Mouse (Mus musculus): ENCODE data around the gene Lrrc66.

Gene Lrrc66

DNA sequence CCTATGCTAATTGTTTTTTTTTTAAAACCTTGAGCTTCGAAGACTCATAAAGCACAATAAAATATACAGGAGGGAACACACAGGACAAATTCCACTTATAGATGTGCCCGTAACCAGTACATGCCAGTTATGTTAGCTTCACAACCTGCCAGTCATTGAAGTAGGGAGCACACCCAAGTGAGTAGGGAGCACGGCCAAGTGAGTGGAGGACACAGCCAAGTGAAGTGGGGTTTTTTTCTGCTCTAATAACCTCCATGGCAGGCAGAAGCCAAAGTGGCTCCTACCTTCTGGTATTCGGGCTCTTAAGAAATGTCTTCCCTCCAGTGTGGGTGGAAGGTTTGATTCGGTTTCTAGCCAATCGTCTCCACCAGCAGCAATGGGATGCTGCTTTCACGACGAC is 19.0 kb downstream of the Lrrc66 start:
- WGBS, result 81% methylated on average over 8 of the region's 8 CpGs

DNA sequence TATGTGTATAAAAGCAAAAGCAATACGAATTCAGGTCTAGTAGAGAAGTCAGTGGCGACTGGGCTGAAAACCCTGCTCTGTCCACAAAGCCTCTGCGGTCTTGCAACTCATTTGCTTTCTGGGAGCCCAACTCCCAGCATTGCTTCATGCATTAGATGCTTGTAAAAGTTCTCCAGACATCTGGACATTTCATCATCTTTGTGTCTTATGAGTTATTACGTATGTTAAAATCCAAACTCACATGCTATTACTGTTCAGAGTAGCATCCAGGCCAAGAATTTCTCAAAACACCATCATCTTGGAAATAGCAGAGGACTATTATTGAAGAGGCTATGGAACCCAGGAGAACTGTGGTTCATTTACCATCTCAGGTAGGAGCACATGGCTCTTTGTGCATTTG is 21.3 kb downstream of the Lrrc66 start:
- WGBS, result 95% methylated on average over 4 of the region's 4 CpGs

DNA sequence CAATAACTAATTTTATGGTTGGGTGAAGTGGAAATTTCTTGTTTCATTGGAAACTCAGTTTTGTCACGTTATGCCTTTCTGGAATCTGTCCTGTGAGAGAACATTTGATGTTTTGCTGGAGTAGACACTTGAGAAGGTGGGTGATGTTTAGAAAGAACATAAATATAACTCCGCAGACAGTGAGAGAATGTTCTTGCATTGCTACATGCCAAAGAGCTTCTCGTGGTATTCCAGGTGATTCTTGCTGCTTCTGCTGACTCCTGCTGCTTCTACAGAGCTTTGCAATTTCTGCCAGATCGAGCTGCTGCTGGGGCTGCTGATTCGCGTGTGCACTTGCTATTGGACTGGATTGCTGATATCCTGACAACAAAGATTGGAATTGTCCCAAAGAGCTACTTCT is 27.4 kb downstream of the Lrrc66 start:
- WGBS, result 44% methylated on average over 6 of the region's 6 CpGs

DNA sequence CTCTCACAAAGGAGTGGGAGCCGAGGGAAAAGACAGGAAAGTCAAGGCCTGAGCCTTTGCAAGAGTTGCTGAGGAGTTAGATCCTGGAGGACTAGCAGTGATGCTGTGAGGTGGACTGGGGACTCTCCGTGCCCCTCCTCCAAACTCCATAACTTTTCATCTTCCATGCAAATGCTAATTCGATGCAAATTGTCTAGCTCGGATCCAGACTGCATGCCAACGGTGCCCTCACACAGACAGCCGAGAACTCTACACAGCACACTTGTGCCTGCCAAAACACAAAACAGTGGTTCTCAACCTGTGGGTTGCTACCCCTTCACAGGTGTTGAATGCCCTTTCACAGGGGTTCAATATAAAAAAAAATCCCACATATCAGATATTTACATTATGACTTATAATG is 27.8 kb downstream of the Lrrc66 start:
- 38% methylated on average over 6 of the region's 6 CpGs for WGBS

DNA sequence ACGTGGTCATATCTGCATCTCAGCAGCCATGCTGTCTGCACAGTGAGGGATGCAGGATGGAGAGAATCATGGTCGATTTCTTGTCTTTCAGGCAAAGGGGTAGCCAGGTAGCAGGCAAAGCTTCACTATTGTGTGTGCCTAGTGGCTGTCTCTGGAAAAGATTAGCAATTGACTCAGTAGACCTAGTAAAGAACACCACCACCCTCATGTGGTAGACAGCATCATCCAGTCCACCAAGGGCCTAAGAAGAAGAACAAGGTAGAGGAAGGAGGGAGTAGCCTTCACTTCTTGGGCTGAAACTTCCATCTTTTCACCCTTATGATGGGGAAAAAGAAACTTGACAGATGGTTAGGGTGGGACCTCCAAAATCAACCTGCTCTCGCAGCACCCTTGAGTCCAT is 29.5 kb downstream of the Lrrc66 start:
- 89% methylated on average over 3 of the region's 3 CpGs for WGBS

DNA sequence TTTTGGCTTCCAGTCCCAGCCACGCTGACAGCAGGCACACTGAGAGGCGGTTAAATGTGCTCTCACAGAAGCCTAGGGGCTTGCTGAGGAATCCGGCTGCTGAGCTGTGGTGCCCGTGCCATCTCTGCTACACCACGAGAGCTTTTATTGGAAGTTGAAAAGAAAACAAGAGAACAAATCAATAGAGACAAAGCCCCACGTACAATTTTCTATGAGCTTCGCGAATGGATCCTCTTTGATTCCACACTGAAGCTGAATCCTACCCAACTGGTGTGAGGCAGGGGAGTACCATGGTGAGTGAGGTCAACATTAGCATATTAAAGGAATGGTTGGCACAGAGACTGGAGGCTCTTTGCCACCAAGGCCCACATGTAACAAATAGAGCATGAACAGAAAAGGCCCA is 31.0 kb downstream of the Lrrc66 start:
- WGBS, result 50% methylated on average over 8 of the region's 8 CpGs

DNA sequence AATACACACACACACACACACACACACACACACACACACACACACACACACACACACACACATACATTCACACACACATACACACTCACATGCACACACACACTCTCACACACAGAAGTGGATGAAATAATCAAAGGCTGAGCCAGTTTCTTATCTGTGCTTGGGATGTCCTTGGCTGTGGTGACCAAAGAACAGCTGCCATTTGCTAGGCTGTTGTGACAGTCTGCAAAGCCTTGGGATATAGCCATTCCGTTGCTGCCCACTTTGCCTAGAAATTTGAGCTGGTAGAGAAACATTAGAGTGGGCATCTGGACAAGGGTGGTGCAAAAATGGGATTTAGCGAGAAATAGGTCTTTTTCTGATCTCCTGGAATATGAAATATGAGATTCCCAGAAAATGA is 32.3 kb downstream of the Lrrc66 start:
- 65% methylated on average over 2 of the region's 2 CpGs for WGBS

DNA sequence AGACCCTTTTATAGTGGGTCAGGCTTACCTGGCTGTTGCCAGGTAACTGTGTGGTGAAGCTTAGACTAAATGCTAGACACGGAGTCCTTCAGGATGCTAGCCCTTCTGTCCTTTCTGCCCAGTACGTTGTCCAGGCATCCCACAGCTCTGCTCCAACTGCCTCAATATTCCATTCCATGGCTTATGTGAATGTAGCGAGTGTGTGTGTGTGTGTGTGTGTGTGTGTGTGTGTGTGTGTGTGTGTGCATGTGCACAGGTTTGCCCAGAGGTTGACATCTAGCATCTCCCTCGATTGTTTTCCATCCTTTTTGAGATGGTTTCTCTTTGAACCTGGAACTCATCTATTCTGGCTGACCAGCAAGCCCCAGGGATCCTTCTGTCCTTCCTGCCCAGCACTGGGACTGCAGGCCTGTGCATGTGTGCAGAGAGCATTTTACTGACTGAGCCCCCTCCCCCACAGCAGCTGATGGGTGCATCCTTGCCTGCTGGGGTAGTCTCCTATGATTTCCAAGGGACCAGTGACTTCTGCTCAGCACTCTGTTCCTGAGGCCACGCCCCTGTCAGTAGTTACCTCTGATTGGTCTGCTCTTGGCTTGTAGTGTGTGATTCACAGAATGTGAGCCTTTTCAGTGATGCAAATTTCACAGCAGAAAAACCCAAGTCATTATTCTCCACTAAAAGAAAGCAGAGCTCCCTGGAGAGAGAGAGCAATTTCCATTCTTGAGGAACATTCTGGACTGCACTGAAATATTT is 33.2 kb downstream of the Lrrc66 start:
- 75% methylated on average over 5 of the region's 5 CpGs for WGBS

DNA sequence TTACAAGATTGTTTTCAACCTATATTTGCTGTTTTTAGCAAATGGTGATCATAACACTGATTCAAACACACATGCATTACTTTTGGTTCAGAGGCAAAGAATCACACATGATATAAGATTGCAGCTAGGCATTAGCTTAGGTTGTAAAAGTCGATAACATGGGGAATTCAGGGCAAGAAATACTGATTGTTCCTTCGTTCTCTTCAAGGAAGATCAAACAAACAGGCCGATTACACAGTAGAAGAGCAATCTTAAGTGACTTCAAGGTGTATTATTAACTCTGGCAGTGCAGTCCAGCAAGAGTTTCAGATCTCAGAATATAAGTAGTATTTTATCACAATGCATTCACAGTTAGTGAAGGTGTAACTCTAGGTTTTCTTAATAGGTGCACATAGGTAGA is 45.2 kb downstream of the Lrrc66 start:
- 87% methylated on average over 3 of the region's 3 CpGs for WGBS

DNA sequence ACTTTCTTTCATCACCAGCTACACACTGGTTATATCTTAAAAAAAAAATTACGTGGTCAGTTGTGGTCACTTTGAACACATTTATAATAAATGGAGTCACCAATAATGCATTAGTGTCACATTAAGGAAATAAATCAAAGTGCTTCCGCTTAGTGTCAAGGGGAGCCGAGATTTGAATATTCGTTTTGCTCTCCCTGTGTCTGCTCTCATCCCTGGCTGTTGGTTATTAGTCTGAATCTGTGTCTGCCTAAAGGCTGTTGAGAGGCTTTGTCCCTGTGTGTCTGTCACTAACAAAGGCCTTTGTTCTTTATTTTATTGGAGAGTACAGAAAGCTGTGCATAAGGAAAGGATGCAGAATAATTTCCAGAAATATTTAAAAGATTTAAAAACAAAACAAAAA is 45.7 kb downstream of the Lrrc66 start:
- WGBS, result 83% methylated on average over 4 of the region's 4 CpGs

DNA sequence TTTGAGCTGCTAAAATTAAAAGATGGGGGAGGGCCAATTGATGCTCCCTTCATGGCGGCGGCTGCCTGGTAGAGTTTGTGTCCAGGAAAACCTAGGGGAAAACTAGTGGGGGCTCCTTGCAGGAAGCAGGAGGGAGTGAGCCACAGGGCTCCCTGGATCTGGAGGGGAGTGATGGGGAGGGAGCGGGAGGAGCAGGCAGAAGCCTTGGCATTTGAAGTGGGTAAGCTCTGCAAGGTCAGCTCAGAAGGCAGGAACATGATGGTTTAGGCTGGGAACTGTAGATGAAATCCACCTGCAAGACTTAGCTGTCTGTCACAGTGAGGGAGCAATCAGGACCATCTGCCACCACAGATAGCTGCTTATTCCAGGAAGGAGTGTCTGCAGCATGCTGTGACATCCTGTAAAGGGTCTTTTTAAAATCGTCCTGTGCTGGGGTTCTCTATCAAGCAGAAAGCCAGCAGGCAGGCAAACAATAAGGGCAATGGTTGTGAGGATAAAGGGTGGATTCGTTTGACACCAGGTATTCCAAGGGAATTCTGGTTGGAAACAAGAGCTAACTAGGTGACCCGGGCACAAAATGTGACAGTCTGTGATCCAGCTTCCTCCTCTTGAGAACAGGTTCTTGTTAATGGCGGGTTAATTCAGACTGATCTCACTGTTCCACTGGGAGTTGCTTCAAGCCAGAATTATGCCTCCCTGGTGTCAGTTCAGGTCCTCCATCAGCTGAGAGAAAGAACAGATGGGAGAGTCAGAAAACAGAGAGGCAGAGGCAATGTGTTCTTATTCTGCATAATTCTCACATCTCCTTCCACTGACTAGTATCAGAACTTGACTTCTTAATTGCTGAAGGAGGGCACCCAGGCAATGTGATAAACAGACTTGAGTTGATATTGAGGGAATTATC is 46.9 kb downstream of the Lrrc66 start:
- WGBS, result 35% methylated on average over 7 of the region's 7 CpGs

DNA sequence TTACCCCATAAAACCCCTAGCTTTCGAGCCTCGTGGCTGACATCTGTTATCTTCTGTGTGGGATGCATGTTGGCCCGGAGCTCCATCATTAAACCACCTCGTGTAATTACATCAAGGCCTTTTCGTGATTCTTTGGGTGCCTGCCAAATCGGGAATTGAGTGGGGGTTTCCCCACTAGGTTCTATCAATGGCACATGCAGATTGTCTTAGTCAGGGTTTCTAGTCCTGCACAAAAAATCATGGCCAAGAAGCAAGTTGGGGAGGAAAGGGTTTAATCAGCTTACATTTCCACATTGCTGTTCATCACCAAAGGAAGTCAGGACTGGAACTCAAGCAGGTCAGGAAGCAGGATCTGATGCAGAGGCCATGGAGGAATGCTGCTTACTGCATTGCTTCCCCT is 48.3 kb downstream of the Lrrc66 start:
- WGBS, result 40% methylated on average over 6 of the region's 6 CpGs

DNA sequence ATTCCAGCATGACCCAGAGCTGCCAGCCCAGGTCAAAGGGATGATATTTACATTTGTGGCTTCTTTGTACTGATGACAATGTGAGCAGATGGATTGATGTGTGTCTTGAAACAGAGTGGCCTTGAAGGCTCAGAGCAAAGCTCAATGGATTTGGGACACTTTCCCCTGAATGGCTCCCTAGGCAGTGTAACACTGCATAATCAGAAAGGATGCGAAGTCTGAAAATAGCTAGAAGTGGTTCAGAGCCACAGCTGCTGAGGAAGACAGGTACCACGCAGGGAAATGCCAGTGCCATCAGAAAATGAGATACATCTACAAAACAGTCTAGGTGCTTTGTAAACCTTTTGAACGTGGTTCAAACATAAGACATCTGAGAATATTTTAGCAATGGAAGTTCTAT is 54.2 kb downstream of the Lrrc66 start:
- 40% methylated on average over 3 of the region's 3 CpGs for WGBS

DNA sequence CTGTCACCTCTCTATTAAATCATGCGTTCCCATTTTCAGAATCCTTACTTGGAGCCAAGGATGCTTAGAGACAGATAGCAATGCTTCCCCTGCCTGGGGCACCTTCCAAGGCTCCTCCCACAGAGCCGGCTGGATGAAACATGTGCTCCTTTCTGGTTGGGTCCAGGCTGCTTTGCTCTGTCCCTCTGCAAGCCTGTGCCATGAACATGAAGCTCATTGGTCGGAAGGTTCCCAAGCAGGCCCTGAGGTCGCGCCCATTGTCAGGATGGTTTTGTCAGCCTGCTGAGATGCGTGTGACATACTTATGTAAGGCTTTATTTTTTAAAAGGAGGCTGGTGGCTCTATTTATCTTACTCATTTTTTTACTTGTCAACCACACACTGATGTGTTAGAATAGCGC is 55.6 kb downstream of the Lrrc66 start:
- 47% methylated on average over 7 of the region's 7 CpGs for WGBS

DNA sequence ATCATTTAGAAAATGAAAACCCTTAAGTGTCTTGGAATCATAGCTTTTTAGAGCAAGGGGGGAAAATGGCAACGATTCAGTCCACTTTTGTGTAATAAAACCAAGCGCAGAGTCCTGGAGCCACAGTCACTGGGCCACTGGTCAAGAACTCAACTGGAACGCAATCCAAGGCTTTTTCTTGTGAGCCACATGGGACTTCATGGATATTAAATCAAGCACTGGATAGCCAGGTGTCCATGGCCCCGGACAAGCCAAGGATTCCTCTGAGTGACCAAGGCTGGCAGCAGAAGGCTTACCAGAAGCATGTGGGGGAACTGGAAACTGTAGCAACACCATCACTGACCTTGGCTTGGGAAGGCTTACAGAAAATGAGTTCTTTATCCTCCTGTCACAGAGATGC is 57.7 kb downstream of the Lrrc66 start:
- WGBS, result 85% methylated on average over 4 of the region's 4 CpGs

DNA sequence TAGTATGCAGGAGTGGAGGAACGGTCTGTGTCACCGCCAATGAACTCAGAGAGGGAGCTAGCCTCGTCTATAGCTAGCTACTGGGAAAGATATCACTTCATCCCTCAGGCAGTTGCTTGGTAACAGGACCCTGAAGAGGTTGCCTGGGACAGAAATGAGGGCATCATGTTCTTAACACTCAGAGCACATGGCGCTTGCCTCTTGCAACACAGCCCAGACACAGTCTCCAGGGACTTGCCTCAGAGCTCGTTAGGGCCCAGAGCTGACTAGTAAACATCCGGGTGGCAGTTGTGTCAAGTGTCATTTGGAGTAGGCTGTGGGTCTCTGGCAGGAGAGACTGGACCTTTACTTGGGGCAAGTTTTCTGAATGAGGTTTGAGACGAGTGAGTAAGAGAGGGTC is 58.5 kb downstream of the Lrrc66 start:
- 76% methylated on average over 7 of the region's 7 CpGs for WGBS

DNA sequence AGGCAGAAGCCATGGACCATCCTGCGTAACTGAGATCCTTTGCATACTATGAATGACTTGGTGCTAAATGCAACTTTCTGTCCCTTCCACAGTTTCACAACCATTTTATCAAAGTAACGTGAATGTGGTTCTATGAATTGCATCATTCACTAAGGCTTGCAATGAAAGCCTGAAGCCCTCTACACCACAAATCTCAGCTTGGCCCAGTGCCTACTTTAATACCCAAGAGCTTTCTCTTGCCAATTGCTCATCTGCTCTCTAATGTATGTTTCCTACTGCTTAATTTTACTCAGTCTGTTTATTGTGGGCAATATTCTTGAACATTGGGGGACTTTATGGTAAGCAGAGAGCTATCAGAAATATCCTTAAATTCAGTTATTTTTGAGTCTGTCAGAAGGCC is 59.5 kb downstream of the Lrrc66 start:
- WGBS, result 82% methylated on average over 2 of the region's 2 CpGs

DNA sequence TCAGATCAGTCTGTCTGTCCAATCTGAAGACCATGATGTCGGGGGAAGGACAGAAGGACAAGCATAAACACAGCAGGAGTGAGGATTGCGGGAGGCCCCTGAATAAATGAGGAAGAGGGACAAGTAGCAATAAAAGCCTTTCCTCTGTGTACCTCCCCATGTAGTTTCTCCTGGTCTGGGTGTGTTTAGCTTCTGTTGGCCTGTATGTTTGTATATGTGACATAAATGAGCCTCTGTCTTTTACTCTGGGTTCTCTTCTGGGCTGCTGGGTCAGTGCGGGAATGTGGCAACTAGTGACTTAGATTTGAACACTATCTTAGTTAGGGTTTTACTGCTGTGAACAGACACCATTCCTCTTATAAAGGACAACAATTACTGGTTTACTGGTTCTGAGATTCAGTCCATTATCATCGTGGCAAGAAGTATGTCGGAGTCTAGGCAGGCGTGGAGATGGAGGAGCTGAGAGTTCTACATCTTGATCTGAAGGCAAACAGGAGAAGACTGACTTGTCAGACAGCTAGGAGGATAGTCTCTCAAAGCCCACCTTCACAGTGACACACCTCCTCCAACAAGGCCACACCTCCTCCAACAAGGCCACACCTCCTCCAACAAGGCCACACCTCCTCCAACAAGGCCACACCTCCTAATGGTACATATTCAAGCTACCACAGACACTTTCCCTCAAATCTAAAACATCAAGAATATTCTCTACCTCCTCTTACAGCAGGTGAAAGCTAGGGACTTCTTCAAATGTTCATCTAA is 60.8 kb downstream of the Lrrc66 start:
- WGBS, result 95% methylated on average over 6 of the region's 6 CpGs

DNA sequence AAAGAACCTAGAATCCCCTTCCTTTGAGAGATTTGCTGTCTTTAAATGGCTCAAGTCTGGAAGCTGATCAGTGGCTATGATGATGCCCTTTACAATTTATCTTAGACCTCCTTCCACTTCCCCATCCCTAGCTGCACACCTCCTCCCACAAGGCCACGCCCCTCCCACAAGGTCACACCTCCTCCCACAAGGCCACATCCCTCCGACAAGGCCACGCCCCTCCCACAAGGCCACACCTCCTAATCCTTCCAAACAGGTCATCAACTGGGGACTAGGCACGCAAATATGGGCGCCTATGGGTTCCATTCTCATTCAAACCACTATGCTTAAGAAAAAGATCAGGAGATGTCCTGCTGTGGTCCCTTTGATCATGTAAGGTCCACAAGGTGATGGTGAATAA is 63.1 kb downstream of the Lrrc66 start:
- 89% methylated on average over 5 of the region's 5 CpGs for WGBS

DNA sequence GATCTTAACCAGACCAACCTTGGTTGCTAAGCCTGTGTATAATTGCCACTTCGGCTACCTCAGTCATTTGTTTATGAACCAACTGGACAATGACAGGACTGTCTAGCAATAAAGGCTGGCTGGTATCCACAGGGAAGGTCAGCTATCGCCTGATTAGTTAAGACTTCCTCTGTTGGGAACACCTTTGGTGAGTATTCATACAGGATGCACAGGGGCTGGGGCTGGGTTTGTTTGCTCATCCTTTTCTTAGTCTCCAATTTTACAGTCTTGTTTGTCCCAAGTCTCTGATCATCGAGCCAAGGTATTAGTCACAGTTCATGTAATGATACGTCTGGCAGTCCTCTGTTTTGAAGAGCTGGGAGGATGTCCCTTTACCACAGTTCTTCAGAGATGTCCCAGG is 65.4 kb downstream of the Lrrc66 start:
- WGBS, result 72% methylated on average over 4 of the region's 4 CpGs

DNA sequence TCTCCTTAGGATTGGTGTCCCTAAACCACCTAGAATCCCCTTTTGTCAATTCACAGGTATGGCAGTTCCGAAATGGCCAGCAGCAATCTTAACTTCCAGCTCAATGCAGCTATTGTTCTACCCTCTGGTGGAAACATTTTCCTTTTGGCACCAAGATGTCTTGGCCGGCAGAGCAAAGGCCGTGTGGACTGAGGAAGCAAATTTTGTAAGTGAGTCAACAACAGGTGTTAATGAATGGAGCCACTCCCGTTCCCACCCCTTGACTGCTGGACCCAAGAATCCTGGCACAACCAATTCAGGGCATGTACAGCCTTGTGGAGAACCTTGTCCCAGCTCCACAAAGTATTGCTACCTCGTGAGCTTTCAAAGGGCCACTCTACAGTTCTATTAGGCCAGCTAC is 66.2 kb downstream of the Lrrc66 start:
- WGBS, result 65% methylated on average over 5 of the region's 5 CpGs

DNA sequence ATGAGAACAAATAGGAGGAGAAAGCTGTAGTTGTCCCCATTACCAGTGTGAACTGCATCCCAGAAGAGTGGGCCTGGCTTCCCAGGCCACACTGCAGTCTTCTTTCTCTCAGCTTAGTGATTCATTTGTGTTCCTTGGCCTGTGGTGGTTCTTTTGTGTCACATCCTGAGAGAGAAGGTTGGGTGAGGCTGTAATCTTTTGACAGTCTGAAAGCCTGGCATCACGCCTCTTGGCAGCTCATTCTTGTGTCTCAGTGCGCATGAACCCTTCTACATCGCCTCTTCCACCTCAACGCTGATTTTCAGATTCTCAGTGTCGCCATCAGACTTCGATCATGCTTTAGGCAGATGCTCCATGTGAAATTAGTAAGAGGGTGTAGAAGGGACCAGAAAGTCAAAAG is 68.3 kb downstream of the Lrrc66 start:
- WGBS, result 81% methylated on average over 6 of the region's 6 CpGs
